Mouse (Mus musculus) heart, postnatal 0 days (tissue): ENCODE data around the gene Hoxb6.

Experiments
- CTCF ChIP-seq: IDR thresholded peaks from 2 replicates; pipeline ENCODE4 v1.5.1; 2016; ENCODE audit warnings: antibody characterized with exemption, control low read depth, low read depth
- EP300 ChIP-seq: IDR thresholded peaks from 2 replicates; pipeline ENCODE4 v1.6.1; 2016; ENCODE audit warnings: antibody characterized with exemption, low read depth

DNA sequence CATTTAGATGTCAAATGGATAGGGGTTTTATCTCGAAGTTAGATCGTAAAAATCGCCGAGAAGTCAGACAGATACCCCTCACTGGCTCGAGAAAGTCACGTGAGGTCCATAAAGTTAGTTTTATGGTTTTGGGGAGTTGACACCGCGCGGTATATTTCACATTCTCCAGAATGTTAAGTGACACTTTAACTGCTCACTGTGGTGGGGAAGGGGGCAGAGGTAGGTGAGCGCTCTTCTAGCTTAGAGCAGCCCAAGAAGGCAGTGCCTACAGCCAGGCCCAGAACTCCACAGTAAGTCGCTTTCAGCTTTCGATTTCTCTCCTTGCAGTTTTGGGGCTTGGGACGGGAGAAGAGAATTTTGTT lies 14.6 kb downstream of the Hoxb6 start:
- TF ChIP-seq CTCF (no peak), EP300 (no peak)
